ENCODE assay signal across 39 mouse cellular contexts in genomic region chr7:99684086-99684485, GRCm38 (mm10). TPM values are rescaled to one million over a fixed set of nuclear protein-coding genes. Genes with fewer than 3 reads are reported as not detected.
A peak's percentile ranks its signal among the peaks of the same experiment; 100 is the strongest.
DNase-seq lines count a peak whose midpoint lies in the region; ATAC-seq and TF ChIP-seq lines count a peak whose summit lies in the region.
"Had no signal": no experiment of that assay in that cellular context is flagged by ENCODE, and none has a peak within 500 bp of the region (broad histone marks: within the 10 kb centered on the region; RNA-seq: fewer than 3 reads in every experiment).

No protein-coding gene starts in this region.

- H3K9ac ChIP-seq in embryonic facial prominence, embryonic 14.5 days (ENCODE audit: low read depth, low read length) = no peak overlapping the region
- H3K9ac ChIP-seq in hindbrain, embryonic 13.5 days = no peak overlapping the region
- H3K9ac ChIP-seq: embryonic facial prominence, embryonic 15.5 days; forebrain, embryonic 12.5 days; forebrain, postnatal 0 days; hindbrain, embryonic 14.5 days; liver, embryonic 14.5 days; midbrain, embryonic 13.5 days; neural tube, embryonic 13.5 days; stomach, embryonic 15.5 days had no signal

- TF ChIP-seq CTCF in left cerebral cortex, adult 2 months (IDR thresholded peaks at IDR 0.05) = no peak

- H3K36me3 ChIP-seq in embryonic facial prominence, embryonic 14.5 days (ENCODE audit: control insufficient read depth, insufficient read depth, low read length) = no peaks in the 10 kb centered on the region
- no peaks in the 10 kb centered on the region for H3K36me3 ChIP-seq in embryonic facial prominence, embryonic 10.5 days (replicated peaks)
- H3K36me3 ChIP-seq in hindbrain, embryonic 13.5 days = no peaks in the 10 kb centered on the region
- H3K36me3 ChIP-seq: embryonic facial prominence, embryonic 15.5 days; forebrain, embryonic 12.5 days; midbrain, embryonic 13.5 days; neural tube, embryonic 13.5 days; stomach, embryonic 15.5 days had no signal

- DNase-seq in embryonic facial prominence, embryonic 14.5 days (ENCODE audit: low spot score) = peak; percentile 45
- DNase-seq in embryonic facial prominence, embryonic 10.5 days (ENCODE audit: low spot score) = no peak
- peak; percentile 21 to 49 for DNase-seq in left cerebral cortex, adult 18-20 months (ENCODE audit: low spot score in 2 of 2)
- DNase-seq in left cerebral cortex, adult 2 months (ENCODE audit: extremely low spot score in 1 of 2, low spot score in 2 of 2) = no peak
- peak; percentile 38 to 60 for DNase-seq in right cerebral cortex, adult 2 months (ENCODE audit: low spot score in 2 of 2)
- DNase-seq in right cerebral cortex, postnatal 4 days = no peak
- DNase-seq: adrenal gland, adult 8-10 months; cerebellum, adult 11-12 months; cerebellum, adult 9-11 months; forebrain, postnatal 0 days; gastrocnemius, adult 2 months; gastrocnemius, postnatal 36 days; heart, adult 18-20 months; heart, postnatal 4 days; kidney, adult 11 months; kidney, postnatal 14 days; layer of hippocampus, postnatal 36 days; liver; lung, adult 2 months; lung, postnatal 10 days; thymus, postnatal 14 days had no signal

- no peak for ATAC-seq in embryonic facial prominence, embryonic 14.5 days (ENCODE audit: low read depth)
- ATAC-seq in hindbrain, embryonic 13.5 days (ENCODE audit: low FRiP score) = no peak
- ATAC-seq: forebrain, postnatal 0 days; midbrain, embryonic 13.5 days had no signal

- 45% methylated on average over 4 of the region's 4 CpGs for WGBS in embryonic facial prominence, embryonic 14.5 days
- 54% methylated on average over 4 of the region's 4 CpGs for WGBS in embryonic facial prominence, embryonic 10.5 days
- WGBS in hindbrain, embryonic 13.5 days = 60% methylated on average over 4 of the region's 4 CpGs

- intact Hi-C loops in left cerebral cortex, adult 2 months (cut with DNase I) = no loop called here

- H3K4me2 ChIP-seq in embryonic facial prominence, embryonic 14.5 days (ENCODE audit: low read depth, low read length) = no peak overlapping the region
- no peak overlapping the region for H3K4me2 ChIP-seq in hindbrain, embryonic 13.5 days
- H3K4me2 ChIP-seq: embryonic facial prominence, embryonic 15.5 days; forebrain, embryonic 12.5 days; heart, embryonic 11.5 days; hindbrain, embryonic 14.5 days; midbrain, embryonic 13.5 days; neural tube, embryonic 13.5 days; stomach, embryonic 15.5 days had no signal

- H3K4me1 ChIP-seq in embryonic facial prominence, embryonic 14.5 days (ENCODE audit: control insufficient read depth, insufficient read depth, low read length) = no peaks in the 10 kb centered on the region
- H3K4me1 ChIP-seq in embryonic facial prominence, embryonic 10.5 days = no peaks in the 10 kb centered on the region
- no peaks in the 10 kb centered on the region for H3K4me1 ChIP-seq in hindbrain, embryonic 13.5 days (replicated peaks)
- H3K4me1 ChIP-seq: embryonic facial prominence, embryonic 15.5 days; forebrain, embryonic 12.5 days; midbrain, embryonic 13.5 days; neural tube, embryonic 13.5 days; stomach, embryonic 15.5 days had no signal

- no peak overlapping the region for H3K4me3 ChIP-seq in embryonic facial prominence, embryonic 14.5 days (ENCODE audit: low read depth, low read length)
- no peak overlapping the region for H3K4me3 ChIP-seq in embryonic facial prominence, embryonic 10.5 days
- no peak overlapping the region for H3K4me3 ChIP-seq in left cerebral cortex, adult 2 months
- no peak overlapping the region for H3K4me3 ChIP-seq in hindbrain, embryonic 13.5 days
- H3K4me3 ChIP-seq: embryonic facial prominence, embryonic 15.5 days; forebrain, embryonic 12.5 days; gastrocnemius, adult 2 months; midbrain, embryonic 13.5 days; neural tube, embryonic 13.5 days; stomach, embryonic 15.5 days had no signal

- no peak overlapping the region for H3K27ac ChIP-seq in embryonic facial prominence, embryonic 14.5 days (replicated peaks; ENCODE audit: low read depth, low read length)
- H3K27ac ChIP-seq in embryonic facial prominence, embryonic 10.5 days (replicated peaks) = no peak overlapping the region
- H3K27ac ChIP-seq in left cerebral cortex, adult 2 months = no peak overlapping the region
- H3K27ac ChIP-seq in hindbrain, embryonic 13.5 days = no peak overlapping the region
- H3K27ac ChIP-seq: embryonic facial prominence, embryonic 15.5 days; forebrain, embryonic 12.5 days; gastrocnemius, adult 2 months; hindbrain, embryonic 14.5 days; liver, embryonic 14.5 days; macrophage; midbrain, embryonic 13.5 days; neural tube, embryonic 13.5 days; stomach, embryonic 15.5 days had no signal

- H3K9me3 ChIP-seq in embryonic facial prominence, embryonic 14.5 days (ENCODE audit: control insufficient read depth, low read length) = no peaks in the 10 kb centered on the region
- no peaks in the 10 kb centered on the region for H3K9me3 ChIP-seq in embryonic facial prominence, embryonic 10.5 days
- no peaks in the 10 kb centered on the region for H3K9me3 ChIP-seq in hindbrain, embryonic 13.5 days
- H3K9me3 ChIP-seq: embryonic facial prominence, embryonic 15.5 days; forebrain, embryonic 12.5 days; midbrain, embryonic 13.5 days; neural tube, embryonic 13.5 days; stomach, embryonic 15.5 days had no signal

- no peaks in the 10 kb centered on the region for H3K27me3 ChIP-seq in embryonic facial prominence, embryonic 14.5 days (replicated peaks; ENCODE audit: control insufficient read depth, insufficient read depth, low read length)
- no peaks in the 10 kb centered on the region for H3K27me3 ChIP-seq in embryonic facial prominence, embryonic 10.5 days (replicated peaks; ENCODE audit: low read depth, poor library complexity, severe bottlenecking)
- H3K27me3 ChIP-seq in hindbrain, embryonic 13.5 days = no peaks in the 10 kb centered on the region
- H3K27me3 ChIP-seq: embryonic facial prominence, embryonic 15.5 days; forebrain, embryonic 12.5 days; midbrain, embryonic 13.5 days; neural tube, embryonic 13.5 days; stomach, embryonic 15.5 days had no signal

RNA-seq across cellular contexts. Expression of gene Slco2b1, which starts 27.1 kb away (rescaled TPM):
- 3.9 TPM in 2 replicates for polyA plus RNA-seq in embryonic facial prominence, embryonic 14.5 days (2014; fragmentation: Nextera tagmentation; extraction: Ambion mirVana)
- polyA plus RNA-seq in embryonic facial prominence, embryonic 10.5 days (2016; fragmentation: Nextera tagmentation; extraction: Ambion mirVana) = 1.2 and 1.7 TPM in 2 replicates
- total RNA-seq in left cerebral cortex, adult 18-20 months (2021) = 10 to 100 TPM; 10.1 to 11.9 TPM
- total RNA-seq in left cerebral cortex, adult 2 months (2021) = 10 to 100 TPM; 12.3 to 12.9 TPM
- polyA plus RNA-seq in hindbrain, embryonic 13.5 days (2015; fragmentation: Nextera tagmentation; extraction: Ambion mirVana) = 5.8 TPM in 2 replicates
- total RNA-seq: megakaryocyte-erythroid progenitor cell, adult 5-6 weeks had no signal
- polyA plus RNA-seq: C2C12 had no signal

RNA-seq across cellular contexts. Expression of gene Olfr520, which starts 46.0 kb away (rescaled TPM):
- not detected in 2 replicates for polyA plus RNA-seq in embryonic facial prominence, embryonic 14.5 days (2014; fragmentation: Nextera tagmentation; extraction: Ambion mirVana)
- not detected in 2 replicates for polyA plus RNA-seq in embryonic facial prominence, embryonic 10.5 days (2016; fragmentation: Nextera tagmentation; extraction: Ambion mirVana)
- total RNA-seq in left cerebral cortex, adult 18-20 months (2021) = not detected
- total RNA-seq in left cerebral cortex, adult 2 months (2021) = not detected
- polyA plus RNA-seq in hindbrain, embryonic 13.5 days (2015; fragmentation: Nextera tagmentation; extraction: Ambion mirVana) = not detected in 2 replicates
- total RNA-seq: adrenal gland, adult 8-10 months; CH12.LX; common myeloid progenitor, adult 5-6 weeks; ES-E14; forebrain, postnatal 0 days; gastrocnemius, adult 2 months; gastrocnemius, postnatal 36 days; heart, adult 18-20 months; heart, postnatal 4 days; megakaryocyte-erythroid progenitor cell, adult 5-6 weeks had no signal
- polyA plus RNA-seq: C2C12; embryonic facial prominence, embryonic 15.5 days; forebrain, embryonic 12.5 days; forebrain, postnatal 0 days; heart, embryonic 11.5 days; heart, embryonic 16.5 days; hindbrain, embryonic 14.5 days; kidney, embryonic 14.5 days; limb, embryonic 11.5 days; liver, embryonic 14.5 days; lung, adult 2 months; macrophage; midbrain, embryonic 13.5 days; neural tube, embryonic 13.5 days; stomach, embryonic 15.5 days had no signal

RNA-seq across cellular contexts. Expression of gene Tpbgl, which starts 57.2 kb away (rescaled TPM):
- 2.0 and 2.5 TPM in 2 replicates for polyA plus RNA-seq in embryonic facial prominence, embryonic 14.5 days (2014; fragmentation: Nextera tagmentation; extraction: Ambion mirVana)
- polyA plus RNA-seq in embryonic facial prominence, embryonic 10.5 days (2016; fragmentation: Nextera tagmentation; extraction: Ambion mirVana) = 0.55 and 0.60 TPM in 2 replicates
- 1 to 10 TPM; 3.8 to 4.8 TPM for total RNA-seq in left cerebral cortex, adult 18-20 months (2021)
- 1 to 10 TPM; 3.4 to 4.5 TPM for total RNA-seq in left cerebral cortex, adult 2 months (2021)
- 1.4 TPM in 2 replicates for polyA plus RNA-seq in hindbrain, embryonic 13.5 days (2015; fragmentation: Nextera tagmentation; extraction: Ambion mirVana)
- total RNA-seq: common myeloid progenitor, adult 5-6 weeks had no signal
- polyA plus RNA-seq: C2C12 had no signal

Comparison
In these comparisons a context has a peak if more than half of its experiments do, and no peak if none do; other contexts are left out.
1. DNase-seq: peak in embryonic facial prominence, embryonic 14.5 days (single experiment), left cerebral cortex, adult 18-20 months (2 of 2) and right cerebral cortex, adult 2 months (2 of 2); none in embryonic facial prominence, embryonic 10.5 days (single experiment), left cerebral cortex, adult 2 months (0 of 2) and right cerebral cortex, postnatal 4 days (single experiment).